In genomic region chr17:67178686-67179265, GRCm38 (mm10) we compare ENCODE assay signal across 13 mouse cellular contexts.
DNase-seq lines count a peak whose midpoint lies in the region; ATAC-seq and TF ChIP-seq lines count a peak whose summit lies in the region.
"Had no signal": no experiment of that assay in that cellular context is flagged by ENCODE, and none has a peak within 500 bp of the region (broad histone marks: within the 10 kb centered on the region; RNA-seq: fewer than 3 reads in every experiment).

No protein-coding gene starts in this region.

- 0 out of 2 replicates have a peak, but pooled peaks have one; percentile 5 for ATAC-seq in kidney, postnatal 0 days (replicated peaks; ENCODE audit: low FRiP score, low read depth)
- ATAC-seq: forebrain, embryonic 14.5 days had no signal

- no peak overlapping the region for H3K4me2 ChIP-seq in kidney, postnatal 0 days (ENCODE audit: low read length)
- H3K4me2 ChIP-seq: limb, embryonic 12.5 days; neural tube, embryonic 13.5 days had no signal

- H3K4me3 ChIP-seq in kidney, postnatal 0 days (replicated peaks; ENCODE audit: low read depth, low read length) = no peak overlapping the region
- H3K4me3 ChIP-seq: limb, embryonic 12.5 days; neural tube, embryonic 13.5 days had no signal

- H3K27me3 ChIP-seq in kidney, postnatal 0 days (ENCODE audit: insufficient read depth, low read length) = no peaks in the 10 kb centered on the region
- H3K27me3 ChIP-seq: CH12.LX; limb, embryonic 12.5 days; neural tube, embryonic 13.5 days had no signal

- peak; percentile 31; the same call in 1 of the 2 replicates for TF ChIP-seq CTCF in kidney, postnatal 0 days (IDR thresholded peaks at IDR 0.05; ENCODE audit: low read depth)

- H3K27ac ChIP-seq in kidney, postnatal 0 days = no peak overlapping the region
- H3K27ac ChIP-seq: limb, embryonic 12.5 days; neural tube, embryonic 13.5 days had no signal

- H3K36me3 ChIP-seq in kidney, postnatal 0 days (ENCODE audit: insufficient read depth, low read length) = no peaks in the 10 kb centered on the region
- H3K36me3 ChIP-seq: limb, embryonic 12.5 days; neural tube, embryonic 13.5 days had no signal

- H3K9ac ChIP-seq in kidney, postnatal 0 days (ENCODE audit: low read depth, low read length) = no peak overlapping the region
- H3K9ac ChIP-seq: limb, embryonic 12.5 days; neural tube, embryonic 13.5 days had no signal

- WGBS in kidney, postnatal 0 days = 76% methylated on average over 5 of the region's 5 CpGs

- no peaks in the 10 kb centered on the region for H3K4me1 ChIP-seq in kidney, postnatal 0 days (replicated peaks; ENCODE audit: insufficient read depth, low read length)
- H3K4me1 ChIP-seq: limb, embryonic 12.5 days; neural tube, embryonic 13.5 days had no signal

- no peaks in the 10 kb centered on the region for H3K9me3 ChIP-seq in kidney, postnatal 0 days (replicated peaks; ENCODE audit: low read length)
- H3K9me3 ChIP-seq: limb, embryonic 12.5 days; neural tube, embryonic 13.5 days had no signal

- peak; percentile 57 for DNase-seq in adrenal gland, adult 8-10 months
- no peak for DNase-seq in adrenal gland, postnatal 10 days
- no peak for DNase-seq in kidney, postnatal 0 days (ENCODE audit: low spot score)
- no peak for DNase-seq in kidney, postnatal 25 days
- peak; percentile 24 for DNase-seq in retina, postnatal 1 day
- DNase-seq in retina, embryonic 14.5 days (ENCODE audit: low spot score) = no peak
- DNase-seq in urinary bladder, adult 18-20 months (ENCODE audit: low spot score in 2 of 2) = no peak
- DNase-seq in adipocyte (ENCODE audit: low spot score) = no peak
- DNase-seq: kidney, adult 9 months had no signal

Comparison
In these comparisons a context has a peak if more than half of its experiments do, and no peak if none do; other contexts are left out.
1. DNase-seq: peak in adrenal gland, adult 8-10 months (single experiment) and retina, postnatal 1 day (single experiment); none in adrenal gland, postnatal 10 days (single experiment), kidney, postnatal 0 days (single experiment), kidney, postnatal 25 days (0 of 2), retina, embryonic 14.5 days (single experiment), urinary bladder, adult 18-20 months (0 of 2) and adipocyte (single experiment).